Mouse (Mus musculus): ENCODE results near the gene Mbd3. TPM values are rescaled to one million over a fixed set of nuclear protein-coding genes. Genes with fewer than 3 reads are reported as not detected.

Mbd3 gene
- total RNA-seq, 2 experiments from 2014 or later: 137 to 140 TPM

DNA sequence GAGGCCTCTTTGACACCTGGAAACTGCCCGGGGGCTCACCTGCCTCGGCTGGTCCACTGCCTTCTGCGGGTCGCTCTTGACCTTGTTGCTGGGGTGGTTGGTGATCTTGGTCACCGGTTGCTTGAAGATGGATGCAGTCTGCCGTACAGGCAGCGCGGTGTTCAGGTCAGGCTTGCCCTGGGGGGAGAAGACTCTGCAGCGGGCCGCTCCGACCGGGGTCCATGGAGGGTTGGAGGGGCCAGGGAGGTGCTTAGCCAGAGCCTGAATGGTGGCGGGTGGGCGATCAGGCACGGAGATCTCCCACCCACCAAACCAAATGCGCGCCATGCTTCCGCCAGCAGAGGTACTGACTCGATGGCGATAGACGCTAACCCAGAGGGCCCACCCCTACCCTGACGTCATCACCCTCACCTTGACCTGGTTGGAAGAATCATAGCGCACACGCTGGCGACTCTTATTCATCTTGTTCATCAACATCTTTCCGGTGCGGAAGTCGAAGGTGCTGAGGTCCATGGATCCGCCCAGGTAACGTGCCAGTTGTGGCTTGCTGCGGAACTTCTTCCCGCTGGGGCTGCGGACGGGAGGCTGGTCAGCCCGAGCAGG is 4.2 kb downstream of the Mbd3 start:
- no peak for DNase-seq

GRCm38 (mm10) chr10:80392687-80393086 is 6.7 kb downstream of the Mbd3 start:
- DNase-seq: no peak

GRCm38 (mm10) chr10:80390697-80391096 is 8.7 kb downstream of the Mbd3 start:
- DNase-seq: no peak

- DNase-seq: no peak
These were observed 10.1 kb downstream of the Mbd3 start for GRCm38 (mm10) chr10:80389185-80389708.

DNA sequence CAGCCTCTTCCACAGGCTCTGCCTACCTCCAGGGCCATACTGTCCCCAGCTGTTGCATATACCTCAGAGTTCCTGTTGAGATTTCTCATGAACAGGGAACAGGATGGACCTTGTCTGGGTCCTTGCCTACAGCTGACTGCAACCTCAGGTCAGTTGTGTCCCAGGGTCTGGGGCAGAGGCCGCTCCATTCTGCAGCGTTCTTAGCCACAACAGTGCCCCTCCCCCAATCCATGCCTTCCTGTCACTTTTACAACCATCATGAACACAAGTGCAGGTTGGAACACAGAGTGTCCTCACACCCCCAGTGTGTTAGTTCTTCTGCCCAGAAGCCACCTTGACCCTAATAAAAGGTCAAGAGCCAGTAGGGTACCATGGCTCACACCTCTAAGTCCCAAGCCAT is 10.6 kb downstream of the Mbd3 start:
- DNase-seq: no peak

- peak; percentile 94 for DNase-seq
These were observed 11.8 kb downstream of the Mbd3 start, which contains the start of gene Mex3d for GRCm38 (mm10) chr10:80387522-80387959. Mex3d (minus strand) TSS chr10:80387659.

GRCm38 (mm10) chr10:80386735-80387471 is 12.4 kb downstream of the Mbd3 start:
- DNase-seq: peak; percentile 50

GRCm38 (mm10) chr10:80385811-80386734 is 13.3 kb downstream of the Mbd3 start:
- peak; percentile 71 for DNase-seq

GRCm38 (mm10) chr10:80385310-80385709 is 14.0 kb downstream of the Mbd3 start:
- no peak for DNase-seq

DNA sequence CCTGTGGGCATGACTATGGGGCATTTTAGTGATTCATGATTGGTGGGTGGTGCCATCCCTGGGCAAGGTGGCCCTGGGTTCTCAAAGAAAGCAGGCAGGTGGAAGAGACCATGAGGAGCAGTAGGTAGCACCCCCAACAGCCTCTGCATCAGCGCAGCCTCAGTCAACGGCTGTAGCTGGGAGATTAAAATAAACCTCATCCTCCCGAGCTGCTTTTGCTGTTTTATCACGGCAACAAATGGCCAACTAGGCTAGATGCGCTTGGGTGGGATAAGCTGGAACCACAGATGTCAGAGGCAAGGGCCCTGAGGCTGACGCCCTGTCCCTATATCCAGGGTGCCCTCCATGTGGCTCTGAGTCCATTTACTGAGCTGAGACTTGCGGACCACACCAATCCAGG is 14.6 kb downstream of the Mbd3 start:
- DNase-seq: no peak

- no peak for DNase-seq
These were observed 15.2 kb downstream of the Mbd3 start for GRCm38 (mm10) chr10:80384115-80384639.

- no peak for DNase-seq
These were observed 15.9 kb downstream of the Mbd3 start for GRCm38 (mm10) chr10:80383431-80383830.

- DNase-seq: no peak
These were observed 16.5 kb downstream of the Mbd3 start for GRCm38 (mm10) chr10:80382641-80383365.

GRCm38 (mm10) chr10:80377716-80378115 is 21.6 kb downstream of the Mbd3 start:
- DNase-seq: peak; percentile 59

DNA sequence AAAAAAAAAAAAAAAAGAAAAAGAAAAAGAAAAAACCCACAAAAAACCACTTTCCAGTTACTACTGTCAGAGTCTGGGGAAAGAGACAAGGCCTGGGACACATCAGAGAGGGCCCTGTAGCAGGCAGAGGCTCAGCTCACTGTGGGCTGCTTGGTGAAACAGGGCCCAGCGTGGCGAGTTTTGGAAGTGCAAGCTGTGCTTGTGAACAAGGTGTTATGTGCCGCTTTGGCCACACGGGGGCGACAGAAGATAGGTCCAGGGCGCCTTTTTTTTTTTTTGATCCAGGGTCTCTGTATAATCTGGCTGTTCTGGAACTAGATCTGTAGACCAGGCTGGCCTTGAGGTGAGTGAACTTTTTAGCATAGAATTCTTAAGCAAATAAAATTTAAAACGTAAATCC is 23.2 kb downstream of the Mbd3 start:
- DNase-seq: peak; percentile 98

GRCm38 (mm10) chr10:80374063-80374462 is 25.3 kb downstream of the Mbd3 start:
- DNase-seq: peak; percentile 87

DNA sequence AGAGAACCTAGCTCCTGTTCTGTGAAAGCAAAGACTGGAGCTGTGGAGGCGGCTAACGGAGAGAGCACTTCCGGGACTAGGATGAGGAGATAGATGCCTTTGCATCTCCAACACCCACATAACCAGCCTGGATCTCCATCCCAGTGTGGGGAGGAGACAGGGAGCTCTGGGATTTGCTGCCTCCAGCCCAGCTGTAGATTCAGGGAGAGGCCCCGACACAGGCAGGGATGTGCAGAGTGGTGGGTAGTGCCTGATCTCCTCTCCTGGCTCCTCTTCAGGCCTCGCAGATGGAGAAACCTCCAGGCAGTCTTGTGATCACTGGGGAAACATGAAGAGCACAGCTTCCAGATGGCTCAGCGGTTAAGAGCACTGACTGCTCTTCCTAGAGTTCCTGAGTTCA is 26.6 kb downstream of the Mbd3 start:
- DNase-seq: no peak

DNA sequence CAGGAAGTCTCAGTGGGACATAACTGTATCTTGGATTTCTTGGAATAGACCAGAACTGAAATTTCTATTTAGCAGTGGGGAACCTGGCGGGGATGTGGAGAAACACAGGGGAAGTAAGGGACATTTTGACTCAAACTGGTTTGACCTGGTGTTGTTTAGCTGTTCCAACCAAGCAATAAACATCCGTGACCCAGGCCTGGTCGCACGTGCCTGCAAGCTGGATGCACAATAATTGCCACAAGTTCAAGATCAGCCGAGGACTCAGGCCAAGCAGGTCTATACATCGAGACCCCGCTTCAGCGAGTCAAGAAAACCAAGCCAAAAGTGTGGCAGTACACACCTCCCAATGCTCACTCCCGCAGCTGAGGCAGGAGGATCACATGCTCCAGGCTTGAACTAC is 27.4 kb downstream of the Mbd3 start:
- DNase-seq: no peak

DNA sequence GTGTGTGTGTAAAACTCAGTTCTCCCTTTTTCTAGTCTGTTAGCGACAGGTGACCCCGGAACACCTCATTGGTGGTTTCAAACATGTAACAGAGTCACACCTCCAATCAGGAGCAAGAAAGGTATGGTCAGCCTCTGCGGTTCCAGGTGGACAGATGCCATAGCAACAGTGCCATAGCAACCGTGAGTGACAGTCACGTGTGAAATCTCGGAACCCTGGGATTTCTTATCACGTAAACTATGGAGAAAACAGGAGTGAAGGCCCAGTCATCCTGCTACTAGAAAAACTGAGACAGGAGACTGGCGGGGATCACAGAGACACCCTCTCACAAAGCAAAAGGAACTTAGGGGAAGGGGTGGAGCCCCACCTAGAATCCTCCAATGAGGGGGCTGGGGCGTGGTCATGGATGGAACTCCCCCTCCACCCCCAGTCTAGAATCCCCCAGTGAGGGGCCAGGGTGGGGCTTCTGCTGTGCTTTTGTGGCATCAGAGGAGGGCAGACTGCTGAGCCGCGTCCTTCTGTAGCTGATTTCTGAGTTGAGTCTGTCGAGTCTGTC is 27.9 kb downstream of the Mbd3 start:
- DNase-seq: no peak

DNA sequence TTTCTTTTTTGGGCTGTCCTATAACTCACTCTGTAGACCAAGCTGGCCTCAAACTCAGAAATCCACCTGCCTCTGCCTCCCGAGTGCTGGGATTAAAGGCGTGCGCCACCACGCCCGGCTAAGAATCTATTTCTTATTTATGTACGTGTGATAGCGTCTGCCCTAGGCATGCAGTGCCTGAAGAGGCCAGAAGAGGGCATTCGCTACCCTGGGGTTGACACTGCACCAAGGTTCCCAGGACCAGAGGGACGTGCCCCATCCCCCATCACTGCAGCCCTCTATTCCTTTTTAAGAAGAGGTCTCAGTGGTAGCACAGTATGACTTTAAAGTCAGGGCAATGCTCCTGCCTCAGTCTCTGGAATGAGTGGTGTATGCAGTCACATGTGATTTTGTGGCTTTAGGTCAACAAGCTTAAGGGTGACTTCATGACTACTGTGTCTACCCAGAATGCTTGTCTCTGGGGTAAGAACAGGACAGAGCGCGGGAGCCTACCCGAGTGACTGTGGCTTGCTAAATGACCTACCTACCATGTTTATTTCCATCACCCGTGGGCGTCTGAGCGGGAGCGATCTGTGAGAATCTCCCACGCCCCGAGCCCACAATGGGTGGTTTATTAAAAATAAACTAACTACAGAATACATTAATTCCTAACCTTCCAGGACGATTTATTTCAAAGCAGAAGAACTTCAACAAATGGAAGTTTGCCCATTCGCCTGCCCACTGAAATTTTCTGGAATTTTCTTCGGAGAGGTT is 29.2 kb downstream of the Mbd3 start:
- no peak for DNase-seq

DNA sequence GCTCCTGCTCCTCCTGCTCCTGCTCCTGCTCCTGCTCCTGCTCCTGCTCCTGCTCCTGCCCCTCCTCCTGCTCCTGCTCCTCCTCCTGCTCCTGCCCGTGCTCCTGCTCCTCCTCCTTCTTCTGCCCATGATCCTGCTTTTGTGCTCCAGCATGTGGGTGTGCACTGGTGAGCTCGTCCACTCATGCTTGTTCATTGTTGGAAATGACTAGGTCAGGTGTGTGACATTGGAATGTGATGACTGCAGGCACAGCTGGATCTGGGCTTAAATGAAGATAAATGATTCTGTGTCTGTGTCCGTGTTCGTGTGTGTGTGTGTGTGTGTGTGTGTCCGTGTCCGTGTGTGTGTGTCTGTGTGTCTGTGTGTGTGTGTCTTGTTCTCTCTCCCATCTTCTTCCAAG is 31.0 kb downstream of the Mbd3 start:
- DNase-seq: no peak

Data from heart, postnatal 4 days (tissue).